Mouse (Mus musculus) lung, adult 10 weeks (tissue): ENCODE data around the gene Ccdc38. TPM values are rescaled to one million over a fixed set of nuclear protein-coding genes. Genes with fewer than 3 reads are reported as not detected.

ENCODE experiments used
- polyA plus RNA-seq: library from polyadenylated mRNA; stranded (reverse); fragments of 350-450 nt; fragmentation: Illumina TruSeq; extraction: RNeasy Lipid Tissue Mini Kit (QIAGEN cat#74804); gene quantifications from one replicate; pipeline ENCODE4 v1.2.3, GENCODE M21; 2014; ENCODE audit warnings: low read depth, low replicate concordance; ENCODE audit not compliant: insufficient read depth

Gene Ccdc38
- polyA plus RNA-seq = not detected

DNA sequence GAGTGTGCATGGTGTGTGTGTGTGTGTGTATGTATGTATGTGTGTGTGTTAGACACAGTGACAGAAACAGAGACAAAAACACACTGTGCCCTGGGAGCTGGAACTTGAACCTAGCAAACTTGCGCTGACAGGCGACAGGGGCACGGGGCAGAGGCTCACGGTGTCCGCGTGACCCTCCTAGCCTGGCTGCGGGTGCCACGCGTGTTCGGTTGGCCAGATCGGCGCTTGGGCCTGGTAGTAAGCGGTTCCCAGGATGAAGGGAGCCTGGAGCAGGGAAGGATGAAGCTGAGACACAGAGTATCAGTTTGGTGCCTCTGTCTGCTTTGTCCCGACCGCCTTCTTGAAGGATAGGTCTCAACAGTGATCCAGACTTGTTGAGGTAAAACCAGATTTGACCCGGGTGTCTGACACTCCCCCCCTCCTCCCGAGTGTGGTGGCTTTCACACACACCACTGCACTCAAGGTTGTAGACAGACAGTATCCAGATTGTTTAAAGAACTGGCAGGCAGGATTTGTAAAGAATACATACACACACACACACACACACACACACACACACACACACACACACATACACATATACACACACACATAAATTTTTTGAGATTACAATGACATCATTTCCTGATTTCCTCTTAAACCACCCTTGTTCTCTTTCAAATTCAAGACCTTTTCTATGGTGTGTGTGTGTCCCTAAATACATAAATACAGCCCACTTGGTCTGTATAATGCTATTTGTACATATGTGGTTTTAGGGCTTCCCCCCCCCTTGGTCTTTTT, at the start of gene Ccdc38:
Gene Ccdc38 (plus strand): TSS at position 202 of the 780 bp plus-strand sequence.

DNA sequence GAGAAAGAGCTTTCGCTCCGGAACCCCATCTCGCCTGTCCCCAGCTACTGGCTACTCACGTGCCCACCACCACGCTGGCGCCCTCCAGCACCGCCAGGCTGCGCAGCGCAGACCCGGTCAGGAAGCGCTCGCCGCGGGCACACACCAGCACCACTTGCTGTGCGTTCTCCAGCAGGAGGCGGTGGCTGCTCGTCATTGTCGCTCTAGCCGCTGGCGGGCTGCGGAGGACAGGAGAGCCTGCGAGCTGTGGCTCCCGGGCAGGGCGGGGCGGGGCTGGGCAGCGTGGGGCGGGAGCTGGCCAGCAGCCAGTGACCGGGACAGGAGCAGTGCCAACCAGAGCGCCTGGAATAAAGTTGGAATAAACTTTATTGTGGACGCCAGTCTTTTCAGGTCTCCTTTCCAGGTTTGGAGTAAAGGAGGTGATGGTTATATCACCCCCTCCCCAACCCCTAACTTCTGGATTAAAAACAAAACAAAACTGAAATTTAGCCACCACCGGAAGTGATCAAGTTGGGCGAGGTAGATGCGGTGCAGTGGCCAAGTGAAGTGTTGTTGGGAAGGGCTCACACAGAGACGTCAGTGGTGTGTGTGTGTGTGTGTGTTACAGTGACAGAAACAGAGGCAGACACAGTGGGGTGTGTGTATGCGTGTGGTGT, 529 bp upstream of the Ccdc38 start, which contains the start of gene Amdhd1:
Gene Amdhd1 (minus strand): TSS at position 259 of the 656 bp plus-strand sequence.

DNA sequence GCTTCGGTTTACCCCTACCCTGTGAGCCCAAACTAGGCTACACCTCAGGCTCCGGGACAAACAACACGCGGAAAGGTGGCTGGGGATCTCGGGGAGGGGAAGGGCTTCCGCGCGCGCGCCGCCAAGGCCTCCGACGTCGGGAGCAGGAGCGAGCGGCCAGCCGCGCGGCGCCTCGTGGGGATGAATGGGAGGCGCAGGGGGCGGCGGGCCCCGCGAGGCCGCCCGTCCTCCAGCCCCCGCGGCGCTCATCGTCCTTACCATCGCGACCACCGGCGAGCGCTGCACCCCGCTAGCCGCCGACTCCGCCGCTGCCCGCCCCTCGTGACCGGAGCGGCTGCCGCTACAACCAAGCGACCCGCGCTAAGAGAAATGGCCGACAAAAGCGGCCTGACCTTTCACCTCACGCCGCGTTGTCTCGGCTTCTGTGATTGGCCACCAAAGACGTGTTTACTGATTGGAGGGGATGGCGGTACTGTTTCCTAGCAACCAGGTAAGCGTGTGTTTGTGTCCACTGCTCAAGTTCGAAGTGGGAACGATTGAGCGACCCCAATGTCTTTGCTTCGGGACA, 48.9 kb downstream of the Ccdc38 start, which contains the start of gene Snrpf:
Gene Snrpf (minus strand): TSS at position 426 of the 568 bp plus-strand sequence.

Other genes starting within 250 kb of the Ccdc38 start
- 35.3 TPM for gene Elk3, start 229.5 kb upstream of the Ccdc38 start, polyA plus RNA-seq
- gene Lta4h, start 87.2 kb upstream of the Ccdc38 start, polyA plus RNA-seq = 48.4 TPM
- 0.82 TPM for gene Hal, start 51.9 kb upstream of the Ccdc38 start, polyA plus RNA-seq
- 0.15 TPM for gene Amdhd1, start 599 bp upstream of the Ccdc38 start, polyA plus RNA-seq
- 47.8 TPM for gene Snrpf, start 49.1 kb downstream of the Ccdc38 start, polyA plus RNA-seq
- gene Ntn4, start 100.0 kb downstream of the Ccdc38 start, polyA plus RNA-seq = 40.0 TPM